Mouse (Mus musculus): Measurements from ENCODE around the gene Lmbr1l. TPM values are rescaled to one million over a fixed set of nuclear protein-coding genes. Genes with fewer than 3 reads are reported as not detected.
"Not testable (repeated sequence)": the region's sequence is repeated elsewhere in the genome, so short reads cannot be mapped to it uniquely, and the experiment has no call there.

The Lmbr1l gene
- 32.8 and 43.4 TPM in 2 replicates for polyA plus RNA-seq (2012; rRNA removed)

DNA sequence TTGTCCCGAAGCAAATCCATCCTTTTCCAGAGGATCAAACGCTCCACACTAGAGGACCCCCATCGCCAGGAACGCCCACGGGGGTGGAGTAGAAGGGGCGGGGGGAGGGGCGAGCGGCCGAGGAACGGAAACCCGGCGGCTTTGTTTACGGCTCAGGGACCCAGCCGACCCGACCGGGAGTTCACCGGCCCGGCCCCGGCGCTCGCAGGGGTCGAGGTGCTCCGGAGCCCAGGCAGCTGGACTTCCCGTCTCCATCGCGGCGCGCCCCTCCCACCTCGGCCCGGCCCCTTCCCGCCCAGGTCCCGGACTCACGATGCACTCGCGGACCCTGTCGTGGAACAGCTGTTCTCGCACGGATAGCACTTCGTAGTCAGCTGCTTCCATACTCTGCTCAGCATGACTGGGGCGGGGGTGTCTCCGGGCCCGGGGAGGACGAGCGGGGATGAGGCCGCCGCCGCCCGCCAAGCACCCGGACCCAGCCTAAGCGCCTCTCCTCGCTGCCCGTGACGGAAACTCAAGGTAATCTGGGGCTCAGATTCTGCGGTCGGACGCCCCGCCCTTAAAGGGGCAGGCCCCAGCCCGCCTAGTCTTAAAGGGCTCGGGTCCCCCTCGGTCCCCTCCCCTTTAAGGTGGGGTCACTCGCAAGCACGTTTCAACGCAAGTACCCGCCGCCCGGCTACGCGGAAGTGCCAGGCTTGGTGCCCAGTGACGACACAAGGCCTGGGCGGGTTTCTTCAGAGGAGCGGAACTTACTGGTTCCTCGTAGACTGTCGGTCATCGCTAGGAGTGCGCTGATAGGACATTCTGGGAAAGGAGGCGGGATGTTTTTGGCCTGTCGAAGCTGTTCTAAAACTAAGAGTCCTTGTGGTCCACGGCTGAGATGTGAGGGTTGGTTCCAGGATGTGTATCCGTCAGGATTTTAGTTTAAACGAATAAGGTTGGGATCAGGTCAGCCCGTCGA lies at the start of gene Lmbr1l:
Lmbr1l (minus strand) TSS at position 694 of the 961 bp plus-strand sequence.
- DNase-seq (ENCODE audit: low spot score): peak; percentile 92

DNA sequence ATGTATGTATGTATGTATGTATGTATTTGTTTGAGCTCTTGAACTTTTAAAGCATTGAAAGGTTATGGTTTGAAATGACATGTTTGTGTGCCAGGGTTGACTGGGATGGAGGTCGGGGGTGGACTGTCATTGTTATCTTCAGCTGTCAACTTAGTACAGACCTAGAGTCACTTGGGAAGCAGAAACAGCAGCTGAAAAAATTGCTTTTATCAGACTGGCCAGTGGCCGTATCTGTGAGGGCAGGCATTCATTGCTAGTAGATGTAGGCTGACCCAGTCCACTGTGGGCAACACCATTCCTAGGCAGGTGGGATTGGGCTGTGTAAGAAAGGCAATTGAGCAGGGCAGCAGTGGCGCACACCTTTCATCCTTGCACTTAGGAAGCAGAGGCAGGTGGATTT lies 41.5 kb upstream of the Lmbr1l start:
- DNase-seq (ENCODE audit: low spot score): no peak

DNA sequence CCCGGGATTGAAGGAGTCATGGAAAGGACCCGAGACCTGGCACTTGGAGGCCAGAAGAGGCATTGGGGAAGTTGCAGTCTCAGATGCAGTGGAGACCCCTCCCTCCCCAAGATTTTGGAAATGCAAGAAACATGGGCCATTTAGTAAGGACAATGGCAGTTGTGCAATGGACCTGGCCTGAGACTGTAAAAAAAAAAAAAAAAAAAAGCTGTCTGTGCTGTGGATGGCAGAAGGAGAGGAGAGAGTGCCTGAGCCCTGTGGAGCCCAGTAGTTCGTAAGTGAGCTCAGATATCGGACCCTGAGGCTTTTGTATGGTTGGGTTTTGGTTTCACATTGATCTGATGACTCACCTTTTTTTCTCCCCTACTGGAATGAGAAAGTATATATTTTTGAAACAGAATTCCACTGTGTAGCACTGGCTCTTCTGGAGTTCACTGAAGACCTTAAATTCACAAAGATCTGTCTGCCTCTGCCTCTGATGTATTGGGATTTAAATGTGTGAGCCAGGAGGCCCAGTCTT lies 40.9 kb upstream of the Lmbr1l start:
- no peak for DNase-seq (ENCODE audit: low spot score)

DNA sequence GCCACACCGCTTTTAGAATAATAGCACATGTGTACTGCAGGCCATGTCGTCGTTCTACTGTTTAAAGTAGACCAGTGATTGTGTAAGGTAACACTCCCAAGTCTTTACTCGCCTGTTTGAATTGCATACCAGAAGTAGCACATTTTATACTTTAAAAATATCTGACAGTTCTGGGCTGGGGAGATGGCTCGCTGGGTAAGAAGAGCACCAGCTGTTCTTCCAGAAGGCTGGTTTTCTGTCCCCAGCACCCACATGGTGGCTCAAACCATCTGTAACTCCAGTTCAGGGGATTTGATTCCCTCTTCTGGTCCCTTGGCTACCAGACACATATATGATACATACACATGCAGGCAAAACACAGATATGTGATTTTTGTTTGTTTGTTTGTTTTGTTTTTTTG lies 39.4 kb upstream of the Lmbr1l start:
- no peak for DNase-seq (ENCODE audit: low spot score)

DNA sequence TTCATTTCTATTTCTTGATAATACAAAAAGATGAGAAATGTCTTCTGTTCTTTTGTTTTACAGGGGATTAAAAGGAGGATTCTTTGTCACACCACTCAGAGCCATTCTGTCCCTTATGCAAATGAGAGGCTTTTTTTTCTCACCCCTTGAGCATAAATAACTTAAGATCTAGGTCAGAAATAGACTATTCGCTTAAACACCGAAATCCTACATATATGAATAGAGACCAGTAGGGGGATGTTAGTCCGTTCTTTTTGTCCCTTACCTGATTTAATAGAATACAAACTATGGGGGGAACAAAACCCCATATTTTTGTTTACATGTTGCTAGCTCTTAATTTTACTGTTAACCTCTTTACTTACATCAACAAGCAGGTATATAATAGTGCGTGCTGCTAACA lies 38.0 kb upstream of the Lmbr1l start:
- no peak for DNase-seq (ENCODE audit: low spot score)

DNA sequence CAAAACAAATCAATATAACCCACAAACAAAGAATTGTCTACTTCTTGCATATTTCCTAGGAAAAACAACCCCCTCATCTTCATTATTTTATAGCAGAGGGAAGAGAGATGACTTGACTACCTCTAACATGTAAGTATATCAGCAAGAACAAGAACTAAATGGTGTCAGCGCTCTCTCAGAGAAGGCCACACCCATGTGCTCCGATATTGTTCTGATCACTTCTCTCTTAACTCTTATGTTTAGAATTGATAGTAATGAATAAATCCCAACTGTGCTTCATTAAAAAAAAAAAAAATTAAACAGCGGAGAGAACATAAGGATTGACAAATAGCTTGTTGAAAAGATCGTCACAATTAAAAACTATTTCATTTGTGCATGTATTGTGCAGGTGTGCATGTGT lies 37.3 kb upstream of the Lmbr1l start:
- no peak for DNase-seq (ENCODE audit: low spot score)

DNA sequence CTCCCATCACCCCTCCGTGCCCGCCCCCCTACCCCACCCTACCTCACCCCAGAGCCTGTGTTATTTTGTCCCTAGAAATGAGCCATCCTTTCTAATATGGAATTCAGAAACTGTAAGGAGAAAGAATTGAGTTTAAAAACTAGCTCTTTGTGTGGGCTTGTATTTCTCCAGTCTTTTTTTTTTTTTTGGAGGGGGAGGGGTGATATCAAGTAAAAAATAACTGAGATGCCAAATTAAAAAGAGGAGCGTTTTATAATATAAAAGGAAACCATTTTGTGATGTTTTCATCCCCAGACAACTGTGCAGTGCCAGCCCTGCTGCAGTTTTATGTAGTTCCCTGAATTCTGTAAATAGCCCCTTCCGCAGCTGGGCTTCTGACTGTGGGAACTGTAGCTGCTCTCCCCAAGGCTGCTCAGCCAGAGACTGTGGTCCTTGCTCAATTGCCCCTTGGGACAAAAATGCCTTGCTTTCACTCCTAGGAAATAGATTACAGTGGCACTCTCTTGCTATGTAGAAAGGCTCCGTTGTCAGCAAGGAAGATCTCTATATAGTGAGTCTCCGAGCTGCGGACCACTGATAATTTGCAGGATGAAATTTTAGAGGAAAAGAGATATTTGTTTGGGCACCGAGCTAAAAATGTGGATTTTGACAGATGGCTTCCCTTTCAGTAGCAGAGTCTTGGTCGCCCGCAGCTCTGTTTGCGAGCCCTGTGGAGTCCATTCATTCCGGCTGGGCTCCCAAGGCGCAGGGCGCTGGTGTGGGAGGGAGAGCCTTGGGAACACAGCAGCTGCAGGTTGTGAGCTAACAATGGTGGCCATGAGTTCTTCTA lies 36.6 kb upstream of the Lmbr1l start:
- no peak for DNase-seq (ENCODE audit: low spot score)

DNA sequence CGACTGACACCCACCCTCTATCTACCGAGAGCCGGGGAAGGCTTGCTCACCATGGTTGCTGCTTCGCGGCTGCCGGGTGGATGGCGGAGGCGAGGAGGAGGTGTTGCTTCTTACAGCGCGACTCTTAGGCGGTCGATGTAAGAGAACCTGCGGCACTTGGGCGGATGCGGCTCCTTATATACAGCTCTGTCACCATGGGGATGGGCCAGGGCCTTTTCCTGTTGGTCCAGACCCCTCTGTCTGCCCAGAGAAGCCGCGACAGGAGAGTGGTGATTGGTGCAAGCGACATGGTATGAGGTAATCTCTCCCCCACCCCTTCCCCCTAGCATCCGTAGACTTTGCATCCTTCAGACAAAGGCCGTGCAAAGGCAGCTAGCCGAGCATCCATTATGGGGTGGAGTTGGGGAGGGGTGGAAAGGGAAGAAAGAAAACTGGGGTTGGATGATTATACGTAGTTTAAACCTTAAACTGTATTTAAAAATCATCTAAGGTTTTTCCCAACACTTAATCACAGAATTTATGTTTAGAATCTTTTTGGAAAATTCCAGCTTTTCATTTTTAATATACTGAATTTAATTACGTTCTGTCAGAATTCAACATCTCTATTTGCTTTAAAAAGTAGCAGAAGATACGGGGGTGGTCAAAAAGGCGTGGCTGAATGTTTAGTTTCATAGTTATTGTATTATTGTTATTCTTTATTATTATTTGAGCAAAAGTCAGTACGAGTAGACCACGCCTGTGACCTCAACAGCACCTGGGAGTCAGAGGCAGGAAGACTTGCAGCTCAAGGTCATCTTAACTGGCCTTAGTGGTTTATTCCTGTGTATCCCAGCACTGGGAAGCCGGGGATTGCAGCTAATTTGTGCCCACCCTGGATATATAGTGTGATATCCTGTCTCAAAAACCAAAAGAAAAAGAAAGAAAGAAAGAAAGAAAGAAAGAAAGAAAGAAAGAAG lies 35.6 kb upstream of the Lmbr1l start, which contains the start of the genes Gm49450 and Tuba1a:
Gm49450 (minus strand) TSS at position 151 of the 956 bp plus-strand sequence.
Tuba1a (minus strand) TSS at position 303 of the 956 bp plus-strand sequence.
- no peak for DNase-seq (ENCODE audit: low spot score)

DNA sequence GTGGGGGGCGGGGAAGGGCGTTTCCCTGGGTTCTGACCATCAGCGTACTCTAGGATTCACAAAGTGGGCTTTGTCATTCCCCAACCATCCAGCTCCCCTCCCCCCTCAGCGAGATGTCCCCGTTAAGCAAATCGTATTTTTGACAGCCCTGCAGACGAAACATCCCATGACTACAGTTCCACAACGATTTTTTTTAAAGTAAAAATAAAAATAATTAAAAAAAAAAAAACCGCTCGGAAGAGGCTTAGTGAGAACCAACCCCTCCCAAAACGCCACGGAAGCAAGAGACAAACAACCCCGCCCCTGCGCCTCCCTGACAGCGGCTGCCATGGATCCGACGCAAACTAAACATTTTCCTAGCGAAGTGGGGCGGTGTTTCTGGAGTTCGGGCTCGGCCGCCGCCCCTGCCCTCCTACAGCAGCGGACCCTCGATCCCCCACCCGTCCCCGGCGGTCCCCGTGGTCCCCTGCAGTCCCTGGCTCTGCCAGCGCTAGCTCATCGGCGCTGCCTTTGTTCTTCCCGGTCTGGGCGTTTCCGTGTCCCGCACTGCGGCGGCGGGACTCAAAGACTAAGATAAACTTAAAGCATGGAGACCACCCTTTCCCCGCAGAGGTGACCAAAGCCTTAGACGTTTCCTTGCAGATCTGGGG lies 34.8 kb upstream of the Lmbr1l start:
- peak; percentile 72 for DNase-seq (ENCODE audit: low spot score)

DNA sequence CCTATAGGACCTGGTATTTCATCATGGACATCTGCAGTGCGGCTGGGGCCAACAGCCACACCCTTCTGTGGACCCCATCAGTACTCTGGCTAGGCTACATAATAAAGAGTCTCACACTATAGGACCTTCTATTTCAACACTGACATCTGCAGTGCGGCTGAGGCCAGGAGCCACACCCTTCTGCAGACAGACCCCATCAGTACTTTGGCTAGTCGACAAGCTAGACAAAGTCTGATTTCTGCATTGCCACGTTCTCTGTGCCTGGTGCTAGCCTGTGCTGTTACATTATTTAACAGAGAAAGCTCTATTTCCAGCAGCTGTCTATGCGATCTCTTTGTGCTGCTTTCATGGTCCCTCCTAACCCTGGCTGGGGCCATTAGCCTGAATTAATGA lies 34.0 kb upstream of the Lmbr1l start:
- no peak for DNase-seq (ENCODE audit: low spot score)

DNA sequence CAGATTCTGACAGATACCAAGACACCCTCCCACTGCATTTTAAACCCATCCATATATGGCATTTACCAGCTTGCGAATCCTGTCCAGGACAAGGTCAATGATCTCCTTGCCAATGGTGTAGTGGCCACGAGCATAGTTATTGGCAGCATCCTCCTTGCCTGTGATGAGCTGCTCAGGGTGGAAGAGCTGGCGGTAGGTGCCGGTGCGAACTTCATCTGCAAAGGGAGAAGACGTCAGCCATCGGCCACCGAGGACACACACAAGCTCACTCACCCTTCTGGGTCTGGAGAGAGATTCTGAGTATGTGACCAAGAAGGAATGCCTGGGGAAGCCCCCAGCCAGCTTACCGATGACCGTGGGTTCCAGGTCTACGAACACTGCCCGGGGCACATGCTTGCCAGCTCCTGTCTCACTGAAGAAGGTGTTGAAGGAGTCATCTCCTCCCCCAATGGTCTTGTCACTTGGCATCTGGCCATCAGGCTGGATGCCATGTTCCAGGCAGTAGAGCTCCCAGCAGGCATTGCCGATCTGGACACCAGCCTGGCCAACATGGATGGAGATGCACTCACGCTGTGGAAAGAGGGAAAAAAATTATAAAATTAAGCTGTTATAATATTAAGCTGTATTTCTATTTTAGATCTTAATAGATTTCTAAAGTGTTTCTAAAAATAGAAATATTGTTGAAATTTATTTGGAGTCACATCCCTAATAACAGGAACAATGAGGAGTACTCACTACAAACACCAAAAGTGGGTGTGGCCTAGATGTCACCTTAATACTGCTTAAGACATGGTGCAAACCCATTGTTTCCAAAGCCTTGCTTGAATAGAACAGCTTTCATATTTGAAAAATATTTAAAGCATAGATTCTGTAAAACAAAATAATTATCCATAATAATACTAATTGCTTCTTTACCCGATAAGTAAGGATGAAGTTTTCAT lies 33.4 kb upstream of the Lmbr1l start:
- DNase-seq (ENCODE audit: low spot score): not testable (repeated sequence)

DNA sequence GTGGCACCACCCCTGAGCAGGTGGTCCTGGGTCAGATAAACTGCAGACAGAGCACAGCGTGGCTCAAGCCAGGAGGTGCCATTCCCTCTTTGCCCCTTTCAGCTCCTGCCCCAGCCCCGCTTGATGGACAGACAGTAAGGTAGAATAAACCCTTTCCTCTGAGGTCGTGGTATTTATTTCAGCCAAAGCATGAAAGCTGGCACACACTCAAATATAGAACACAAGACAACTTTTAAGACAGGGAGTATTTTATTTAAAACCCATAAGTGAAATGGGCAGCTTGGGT lies 31.5 kb upstream of the Lmbr1l start:
- no peak for DNase-seq (ENCODE audit: low spot score)

DNA sequence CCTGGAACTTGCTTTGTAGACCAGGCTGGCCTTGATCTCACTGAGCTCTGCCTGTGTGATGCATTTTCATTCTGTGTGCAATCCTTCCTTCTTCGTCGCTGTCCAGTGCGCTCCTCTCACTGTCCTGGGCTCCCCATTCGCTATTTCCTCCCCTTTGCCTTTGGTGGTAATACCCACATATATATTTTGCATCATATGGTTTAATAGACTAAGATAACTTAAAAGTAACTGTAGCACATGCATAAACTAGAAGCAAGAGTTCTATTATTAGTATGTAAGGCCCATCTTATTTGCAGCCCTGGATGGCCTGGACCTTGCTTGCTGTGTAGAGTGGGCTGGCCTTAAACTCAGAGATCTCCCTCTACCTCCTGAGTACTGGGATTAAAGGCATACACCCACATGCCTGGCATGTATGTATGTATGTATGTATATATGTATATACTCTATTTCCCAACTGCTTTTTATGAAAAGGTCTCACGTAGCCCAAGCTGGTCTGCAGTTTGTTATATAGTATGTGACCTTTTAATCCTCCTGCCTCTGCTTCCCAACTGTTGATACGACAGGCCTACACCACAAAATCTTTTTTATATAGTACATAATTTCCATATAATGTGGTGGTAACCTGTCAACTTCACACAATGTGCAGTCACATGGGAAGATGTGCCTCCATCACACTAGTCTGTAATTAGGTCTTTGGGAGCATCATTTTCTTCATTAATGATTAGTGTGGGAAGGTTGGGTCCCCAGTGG lies 31.0 kb upstream of the Lmbr1l start:
- no peak for DNase-seq (ENCODE audit: low spot score)

DNA sequence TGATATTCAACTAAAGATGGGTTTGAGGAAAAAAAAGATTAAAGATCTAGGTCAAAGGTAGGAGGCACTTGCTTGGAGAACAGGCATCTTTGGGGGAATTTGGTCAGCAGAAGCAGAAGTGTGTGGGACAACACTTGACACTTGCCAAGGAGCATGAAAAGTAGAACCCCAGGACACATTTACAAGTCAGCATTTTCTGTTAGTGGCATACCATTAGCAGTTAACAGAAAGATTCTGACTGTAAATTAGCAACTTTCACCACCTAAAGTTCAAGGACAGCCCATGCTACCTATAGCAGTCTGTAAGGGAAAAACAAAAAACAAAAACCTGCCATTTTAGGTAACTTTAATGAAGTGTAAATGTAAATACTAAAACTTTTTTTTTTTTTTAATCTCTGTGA lies 30.4 kb upstream of the Lmbr1l start:
- DNase-seq (ENCODE audit: low spot score): no peak

DNA sequence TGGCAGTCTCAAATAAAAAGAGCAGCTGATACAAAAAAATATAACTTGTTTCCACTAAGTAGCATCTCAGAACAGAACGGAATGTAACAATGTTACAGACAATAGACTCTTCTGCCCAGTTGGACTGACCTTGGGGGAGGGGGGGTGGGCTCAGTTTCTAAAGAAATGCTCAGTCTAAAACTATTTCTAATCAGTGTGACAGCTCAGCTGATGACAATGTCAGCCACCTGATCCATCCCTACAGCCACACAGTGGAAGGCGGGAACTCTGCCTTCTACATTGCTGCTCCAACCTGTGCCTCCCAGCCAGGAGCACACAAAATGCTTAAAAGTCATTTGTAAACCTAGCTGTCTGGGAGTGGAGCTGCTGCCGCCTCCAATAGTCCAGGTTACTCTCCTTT lies 29.9 kb upstream of the Lmbr1l start:
- no peak for DNase-seq (ENCODE audit: low spot score)

DNA sequence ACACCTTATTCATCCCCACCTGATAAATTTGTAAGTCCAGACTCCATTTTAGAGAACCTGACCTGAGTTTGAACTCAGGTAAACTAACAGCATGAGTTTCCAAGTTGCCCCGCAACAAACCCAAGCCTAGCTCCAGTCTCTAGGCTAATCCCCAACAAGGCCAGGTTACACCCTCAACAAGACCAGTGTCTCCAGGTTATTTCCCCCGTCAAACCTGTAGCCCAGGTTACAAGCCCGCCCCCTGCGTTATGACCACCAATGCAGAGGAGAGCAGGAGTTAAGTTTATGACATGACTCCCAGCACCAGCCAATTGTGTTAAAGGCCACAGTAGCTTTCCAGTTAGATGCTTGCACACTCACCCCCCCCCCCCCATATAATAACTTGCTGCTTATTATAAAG lies 25.1 kb upstream of the Lmbr1l start:
- no peak for DNase-seq (ENCODE audit: low spot score)

DNA sequence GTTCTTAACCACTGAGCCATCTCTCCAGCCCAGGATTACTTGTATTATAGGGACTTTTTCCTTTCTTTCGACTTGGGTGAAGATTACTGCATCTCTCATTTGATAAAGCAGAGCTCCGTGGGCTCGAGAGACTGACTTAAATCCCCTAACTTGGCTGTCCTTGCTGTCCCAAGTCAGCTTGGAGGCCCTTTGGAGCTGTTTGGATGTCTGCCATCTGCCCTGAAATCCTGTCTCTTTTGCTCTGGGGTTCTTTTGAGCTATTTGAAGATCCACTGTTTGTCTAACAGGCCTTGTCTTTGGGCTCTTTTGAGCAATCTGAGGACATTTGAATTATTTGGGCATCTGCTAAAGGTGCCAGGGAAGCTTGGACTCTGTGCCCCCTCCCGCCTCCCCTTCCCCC lies 24.1 kb upstream of the Lmbr1l start:
- no peak for DNase-seq (ENCODE audit: low spot score)

DNA sequence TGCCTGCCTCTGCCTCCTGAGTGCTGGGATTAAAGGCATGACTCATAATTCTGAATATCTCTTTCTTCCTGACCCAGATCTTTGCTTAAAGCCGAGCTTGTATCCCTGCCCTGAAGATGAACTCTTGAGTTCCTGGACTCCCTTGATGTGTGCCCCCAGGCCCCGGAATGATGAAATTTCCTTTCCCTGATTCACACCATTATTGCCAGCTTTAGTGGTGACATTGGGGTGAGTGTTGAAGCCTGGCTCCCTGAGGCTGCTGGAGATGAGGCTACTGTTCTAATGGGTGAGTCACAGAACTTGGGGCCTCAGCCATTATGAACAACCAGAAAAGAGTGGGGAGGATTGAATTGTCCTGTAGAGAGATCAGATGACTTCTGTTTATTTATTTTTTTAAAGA lies 23.5 kb upstream of the Lmbr1l start:
- no peak for DNase-seq (ENCODE audit: low spot score)

DNA sequence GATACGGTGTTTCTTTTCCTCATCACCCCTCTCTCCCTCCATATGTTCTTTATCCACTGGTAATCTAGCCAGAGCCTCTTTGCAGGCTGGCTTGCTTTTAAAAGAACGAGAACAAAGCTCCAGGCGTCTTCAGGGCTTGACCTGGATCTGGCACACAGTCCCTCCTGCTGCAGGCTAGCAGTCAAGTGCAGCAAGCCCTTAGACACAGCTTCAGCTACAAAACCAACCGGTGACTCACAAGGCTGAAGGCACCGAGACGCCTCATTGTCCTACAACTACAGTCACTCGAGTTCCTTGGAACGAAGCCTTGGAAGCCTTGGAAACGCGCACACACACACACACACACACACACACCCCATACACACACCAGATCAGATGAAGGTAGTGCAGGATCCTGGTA lies 22.8 kb upstream of the Lmbr1l start:
- no peak for DNase-seq (ENCODE audit: low spot score)
